Mouse (Mus musculus) layer of hippocampus, adult 8-10 months (tissue): ENCODE measurements around the gene Frmd4a. TPM values are rescaled to one million over a fixed set of nuclear protein-coding genes. Genes with fewer than 3 reads are reported as not detected.
A peak's percentile ranks its signal among the peaks of the same experiment; 100 is the strongest.

ENCODE experiments used
- DNase-seq, 2 experiments: peaks; one replicate each; pipeline ENCODE4 v3.0.0; 2022; ENCODE audit warnings: low spot score in 2 of 2
- total RNA-seq, 4 experiments: library from RNA; stranded (reverse); gene quantifications; 2 replicates each; pipeline ENCODE4 v1.2.4; 2022

Frmd4a gene
- total RNA-seq = 10 to 100 TPM; 64.6 to 84.7 (median 74.6) TPM

DNA sequence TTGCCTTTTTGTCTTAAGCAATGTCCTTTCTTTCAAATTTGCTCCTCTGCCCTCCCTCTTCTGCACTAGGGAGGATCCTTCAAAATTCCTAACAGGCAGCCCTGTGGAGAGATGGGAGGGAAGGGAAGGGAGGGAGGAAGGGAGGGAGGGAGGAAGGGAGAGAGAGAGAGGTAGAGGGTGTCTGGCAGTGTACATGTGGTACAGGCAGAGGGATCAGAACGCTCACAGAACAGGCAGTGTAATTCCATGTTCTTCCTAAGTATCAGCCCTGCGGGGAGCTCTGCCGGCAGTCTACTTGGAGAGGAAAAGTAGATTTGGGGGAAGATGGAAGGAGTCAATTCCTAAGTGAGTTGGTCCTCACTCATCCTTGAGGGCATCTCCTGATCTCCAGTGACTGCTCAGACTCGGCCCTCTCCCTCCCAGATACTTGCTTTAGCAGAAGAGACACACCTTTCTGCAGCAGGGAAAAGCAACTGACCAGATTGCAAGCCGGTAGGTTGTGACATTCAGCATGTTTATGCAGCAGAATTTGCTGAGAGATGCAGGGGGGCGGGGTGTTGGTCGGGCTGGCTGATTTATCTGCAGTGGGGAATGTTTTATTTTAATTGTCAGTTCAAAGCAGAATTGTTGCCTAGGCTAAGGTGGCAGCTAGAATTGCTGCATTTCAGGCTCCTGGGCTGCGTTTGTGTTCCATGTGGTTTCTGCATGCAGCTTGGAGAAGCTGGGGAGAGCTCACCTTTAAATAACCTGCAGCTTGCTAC lies at the start of gene Frmd4a:
Gene Frmd4a (plus strand): TSS at position 190 of the 761 bp plus-strand sequence.
- peak; percentile 21 to 39 for DNase-seq

DNA sequence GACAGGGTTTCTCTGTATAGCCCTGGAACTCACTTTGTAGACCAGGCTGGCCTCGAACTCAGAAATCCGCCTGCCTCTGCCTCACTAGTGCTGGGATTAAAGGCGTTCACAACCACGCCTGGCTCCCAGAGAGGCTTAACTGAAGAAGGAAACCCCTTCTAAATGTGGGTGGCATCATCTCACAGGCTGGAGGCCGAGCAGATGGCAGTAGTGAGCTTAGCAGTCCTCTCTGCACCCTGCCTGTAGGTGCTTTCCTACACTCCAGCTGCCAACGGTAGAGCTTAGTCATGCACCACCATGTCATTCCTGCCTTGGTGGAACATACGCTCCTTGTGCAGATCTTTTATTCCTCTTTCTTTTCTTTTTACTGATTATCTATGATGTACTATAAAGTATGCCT lies 28.6 kb upstream of the Frmd4a start:
- DNase-seq = peak in 1 of 2 experiments; percentile 6

DNA sequence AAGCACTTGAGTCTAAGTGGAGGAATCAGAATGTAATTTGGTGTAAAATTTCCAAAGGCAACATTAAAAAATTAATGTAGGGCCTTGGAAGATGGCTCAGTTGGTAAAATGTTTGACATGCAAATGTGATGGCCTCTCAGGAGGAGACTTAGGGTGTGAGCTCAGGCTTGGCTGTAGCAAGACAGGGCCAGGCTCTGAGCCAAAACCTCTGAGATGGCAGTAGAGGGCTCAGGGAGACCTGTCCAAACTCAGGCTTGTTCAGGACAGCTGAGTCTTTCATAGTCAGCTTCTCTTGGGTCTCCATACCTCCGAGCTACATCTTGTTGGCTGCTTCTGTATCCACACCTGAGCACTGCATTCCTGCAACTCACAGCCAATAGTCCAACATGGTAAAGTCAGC lies 27.1 kb upstream of the Frmd4a start:
- DNase-seq = no peak

DNA sequence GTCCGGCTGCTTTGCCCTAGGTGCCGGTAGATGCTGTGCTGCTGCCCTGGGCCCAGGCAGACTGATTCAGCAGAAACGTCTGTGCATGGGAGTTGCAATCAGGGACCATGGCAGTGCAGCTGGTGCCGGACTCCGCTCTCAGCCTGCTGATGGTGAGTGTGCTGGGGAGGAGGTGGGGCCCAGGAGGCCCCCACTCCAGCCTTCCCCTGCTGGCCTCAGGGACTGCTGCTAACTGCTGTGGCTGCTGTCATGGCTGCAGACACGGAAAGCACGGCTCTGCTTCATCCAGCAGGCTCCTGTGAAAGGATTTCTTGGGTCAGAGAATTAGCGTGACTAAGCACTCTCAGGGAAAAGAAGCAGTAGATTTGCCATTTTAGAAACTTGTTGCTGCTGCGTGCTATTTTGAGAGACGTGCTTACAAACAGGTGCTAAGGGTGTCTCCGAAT lies 937 bp downstream of the Frmd4a start:
- DNase-seq = peak; percentile 48 to 60

DNA sequence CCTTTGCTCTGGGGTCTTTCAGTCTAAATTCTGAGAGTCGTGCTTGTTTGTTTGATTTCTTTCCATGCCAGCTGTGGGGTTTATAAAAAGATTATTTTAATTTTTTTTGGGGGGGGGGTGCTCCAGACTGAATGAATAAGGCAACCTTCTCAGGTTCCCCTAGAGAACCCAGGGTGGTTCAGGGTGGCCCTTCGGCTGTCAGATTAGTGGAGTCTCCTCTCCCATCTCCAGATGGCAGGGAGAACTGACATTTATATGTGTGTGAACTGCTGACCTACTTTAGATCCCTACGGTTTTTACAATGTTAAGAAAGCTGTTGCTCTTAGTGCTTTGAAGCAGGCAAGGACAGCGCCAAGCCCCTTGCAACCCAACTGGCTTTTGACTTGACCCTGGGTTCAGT lies 1.4 kb downstream of the Frmd4a start:
- no peak for DNase-seq

DNA sequence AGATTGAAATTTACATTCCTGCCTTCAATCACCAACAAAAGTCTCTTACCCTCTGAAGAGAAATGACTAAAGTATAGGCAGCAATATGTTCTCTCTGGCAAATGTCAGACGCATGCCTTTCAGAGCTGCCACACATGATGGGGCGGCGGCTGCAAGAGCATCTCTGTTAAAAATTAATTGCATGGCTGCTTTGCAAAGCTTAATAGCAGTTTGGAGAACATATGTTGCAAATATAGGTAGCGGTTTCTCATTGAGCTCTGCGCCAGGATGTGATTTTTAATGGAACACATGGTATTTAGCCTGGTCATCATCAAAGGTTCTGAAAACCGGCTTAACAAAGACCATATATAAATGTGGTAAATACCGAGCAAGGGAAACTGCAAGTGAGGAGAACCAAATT lies 7.4 kb downstream of the Frmd4a start:
- DNase-seq = no peak

DNA sequence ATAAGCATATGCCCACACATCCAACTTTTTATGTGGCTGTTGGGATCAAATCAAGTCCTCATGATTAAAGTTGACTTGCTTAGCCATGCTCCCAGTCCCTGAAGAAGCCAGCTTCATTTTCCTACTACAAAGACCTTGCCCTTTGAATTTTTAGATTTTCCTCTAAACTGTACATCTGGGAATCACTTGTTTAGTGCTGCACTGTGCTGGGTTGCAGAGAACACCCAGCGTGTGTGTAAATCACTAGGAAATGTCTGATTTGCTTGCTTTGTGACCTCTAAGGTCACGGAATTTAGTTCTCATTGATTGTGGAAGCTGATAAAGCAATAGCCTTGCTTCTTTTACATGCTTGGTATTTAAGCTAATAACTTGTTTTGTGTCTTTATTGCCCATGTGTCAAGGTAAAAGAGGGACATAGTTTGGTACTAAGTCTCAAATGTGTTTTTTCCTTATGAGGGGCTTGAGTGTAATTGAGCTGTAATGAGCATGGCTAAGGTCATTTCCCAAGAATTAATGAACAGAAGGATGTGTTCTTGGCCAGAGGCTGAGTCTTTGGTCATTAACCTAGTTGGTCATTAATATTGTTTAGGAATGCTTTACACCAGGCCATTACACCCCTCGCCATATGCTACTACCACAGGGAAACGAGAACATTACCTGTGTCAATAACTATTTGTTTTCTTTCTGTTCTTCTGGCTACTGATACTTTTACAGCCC lies 11.7 kb downstream of the Frmd4a start:
- DNase-seq = no peak

DNA sequence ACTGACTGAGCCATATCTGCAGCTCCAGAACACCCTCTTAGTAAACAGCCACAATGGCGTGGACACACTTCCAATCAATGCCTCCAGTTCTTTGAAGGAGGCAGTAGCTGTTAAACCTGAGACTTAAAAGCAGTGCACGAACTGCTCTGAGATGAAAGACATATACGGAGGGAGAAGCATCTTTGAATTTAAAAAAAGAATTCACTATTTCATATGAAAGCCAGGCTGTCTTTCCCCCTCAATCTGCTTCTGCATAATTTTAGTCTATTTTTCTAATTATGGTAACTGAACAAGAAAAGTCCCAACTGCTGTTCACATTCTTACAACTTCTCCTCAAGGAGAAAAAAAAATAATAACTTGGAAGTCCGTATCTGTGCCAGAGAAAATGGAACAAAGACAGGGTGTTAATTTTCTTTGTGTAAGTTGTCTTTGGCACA lies 18.7 kb downstream of the Frmd4a start:
- no peak for DNase-seq

DNA sequence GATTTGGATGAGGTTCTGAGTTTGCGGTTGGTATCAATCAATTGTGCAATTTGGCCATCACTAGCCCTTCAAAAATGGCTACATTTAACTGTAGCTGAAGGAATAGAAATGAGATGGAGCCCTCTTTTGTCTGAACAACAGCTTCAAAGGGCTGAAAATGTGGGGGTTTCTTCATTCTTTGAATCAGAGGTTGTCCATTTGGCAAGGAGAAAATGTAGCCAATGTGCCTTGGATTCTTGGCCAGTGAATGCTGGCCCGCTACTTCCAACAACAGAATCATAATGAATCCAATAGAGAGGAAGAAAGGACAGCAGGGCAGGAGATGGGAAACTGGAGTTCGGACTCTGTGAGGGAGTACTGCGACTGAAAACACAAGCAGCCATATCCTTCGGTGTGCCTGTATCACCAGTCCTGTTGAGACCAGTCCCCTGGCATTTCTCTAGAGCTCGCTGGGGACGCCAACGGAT lies 19.2 kb downstream of the Frmd4a start:
- DNase-seq = peak; percentile 32 to 59

DNA sequence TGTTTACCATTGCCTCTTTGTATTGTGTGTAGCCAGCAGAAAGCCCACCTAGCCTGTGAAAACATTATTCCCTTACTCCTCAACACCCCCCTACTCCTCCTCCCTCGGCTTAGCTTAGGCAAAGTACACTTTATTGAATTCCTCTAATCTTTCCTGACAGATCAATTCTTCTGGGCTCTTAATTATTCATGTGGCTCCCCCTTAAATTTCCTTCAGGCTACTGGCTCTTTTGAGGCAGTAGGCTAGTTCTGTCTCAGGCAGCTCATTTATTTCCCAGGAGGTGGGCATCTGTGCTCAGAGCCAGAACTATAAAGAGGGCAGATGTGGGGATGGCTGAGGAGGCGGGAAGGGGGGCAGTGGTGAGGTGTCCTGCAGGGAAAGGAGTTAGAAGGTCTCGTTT lies 24.5 kb downstream of the Frmd4a start:
- DNase-seq = no peak

DNA sequence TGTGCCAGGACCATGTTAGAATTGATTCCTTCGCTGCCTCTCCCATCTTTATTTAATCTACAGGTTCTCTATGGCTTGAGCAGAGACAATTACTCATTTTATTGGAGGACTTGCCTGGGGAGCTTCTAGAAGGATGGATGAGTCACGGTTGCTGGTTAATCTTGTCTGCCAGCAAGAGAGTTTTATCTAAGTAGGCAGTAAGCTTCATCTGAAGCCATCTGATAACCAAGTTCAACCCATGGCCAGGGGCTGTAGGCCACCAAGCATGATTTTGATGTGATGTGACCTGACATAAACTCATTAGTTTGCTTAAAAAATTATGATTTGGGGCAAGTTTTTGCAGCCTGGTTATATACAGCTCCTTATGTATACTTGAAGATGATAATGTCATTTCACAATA lies 38.0 kb downstream of the Frmd4a start:
- no peak for DNase-seq

DNA sequence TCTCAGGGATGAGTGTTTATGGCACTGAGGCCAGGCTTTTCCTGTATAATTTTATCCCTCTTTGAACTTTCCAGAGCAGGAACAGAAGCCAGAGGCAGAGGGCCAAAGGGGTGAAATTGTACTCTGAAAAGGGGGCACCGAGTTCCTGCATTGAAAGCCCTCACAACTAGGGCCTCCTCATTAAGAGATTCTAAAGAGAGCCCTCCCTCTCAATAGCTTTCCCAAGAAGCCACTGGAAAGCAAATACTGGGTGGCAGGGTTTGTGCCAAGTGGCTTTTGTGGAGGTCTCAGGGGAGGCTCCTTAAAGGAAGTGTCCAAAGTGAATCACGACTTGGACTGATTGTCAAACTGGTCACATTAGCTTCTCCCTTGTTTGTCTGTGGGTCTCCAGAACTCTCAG lies 43.2 kb downstream of the Frmd4a start:
- peak; percentile 46 to 70 for DNase-seq

DNA sequence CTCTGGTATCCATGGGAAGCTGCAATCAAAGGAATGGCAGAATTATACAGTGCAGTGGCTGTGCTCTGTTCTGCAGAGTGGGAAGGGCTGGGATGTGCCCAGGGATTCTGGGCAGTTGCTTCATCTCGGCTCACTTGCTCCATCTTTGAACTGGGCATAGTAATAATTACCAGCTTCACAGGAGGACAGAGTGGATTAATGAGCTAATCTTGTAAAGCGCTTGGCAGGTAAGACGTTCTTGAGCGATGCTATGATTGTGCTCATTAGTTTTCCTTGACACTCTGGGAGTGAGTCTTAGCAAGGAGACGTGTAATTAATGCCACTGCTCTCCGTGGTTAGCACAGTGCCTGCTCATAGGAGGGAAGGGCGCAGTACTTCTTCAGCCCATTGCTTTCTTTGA lies 54.3 kb downstream of the Frmd4a start:
- no peak for DNase-seq

DNA sequence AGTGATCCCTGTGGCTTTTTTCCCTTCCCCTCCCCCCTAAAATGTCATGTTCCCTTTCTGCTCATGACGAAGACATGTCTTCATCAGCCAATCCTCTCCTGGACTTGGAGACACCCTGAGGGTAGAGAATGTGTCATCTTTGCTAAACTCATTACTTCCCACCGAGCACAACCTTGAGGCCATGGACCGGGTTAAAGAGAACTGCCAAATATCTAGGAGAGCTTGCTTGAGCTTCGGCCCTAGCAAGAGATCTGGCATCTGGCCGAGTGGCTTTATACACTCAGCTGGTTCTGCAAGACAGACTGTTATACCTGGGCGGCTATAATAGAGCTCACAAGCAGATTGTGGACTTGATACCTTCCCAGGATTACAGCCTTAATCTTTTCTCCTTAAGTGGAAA lies 66.4 kb downstream of the Frmd4a start:
- no peak for DNase-seq

DNA sequence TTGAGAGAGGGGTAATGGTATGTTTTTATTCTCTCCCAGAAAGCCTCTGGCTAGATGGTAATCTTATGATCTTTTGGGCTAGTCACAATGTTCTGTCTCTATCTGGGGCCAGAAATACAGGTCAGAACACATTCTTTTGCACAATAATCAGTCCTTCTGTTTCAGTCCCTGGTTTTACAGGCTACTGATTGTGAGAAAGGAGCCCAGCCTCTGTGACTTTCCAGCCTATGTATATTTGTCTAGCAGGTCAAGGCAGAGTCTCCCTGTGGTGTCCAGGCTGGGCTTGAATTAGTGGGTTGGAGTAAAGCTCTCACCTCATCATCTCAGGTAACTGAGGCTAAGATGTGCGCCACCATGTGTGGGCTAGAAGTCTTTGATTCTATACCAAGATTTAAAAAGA lies 80.1 kb downstream of the Frmd4a start:
- no peak for DNase-seq

DNA sequence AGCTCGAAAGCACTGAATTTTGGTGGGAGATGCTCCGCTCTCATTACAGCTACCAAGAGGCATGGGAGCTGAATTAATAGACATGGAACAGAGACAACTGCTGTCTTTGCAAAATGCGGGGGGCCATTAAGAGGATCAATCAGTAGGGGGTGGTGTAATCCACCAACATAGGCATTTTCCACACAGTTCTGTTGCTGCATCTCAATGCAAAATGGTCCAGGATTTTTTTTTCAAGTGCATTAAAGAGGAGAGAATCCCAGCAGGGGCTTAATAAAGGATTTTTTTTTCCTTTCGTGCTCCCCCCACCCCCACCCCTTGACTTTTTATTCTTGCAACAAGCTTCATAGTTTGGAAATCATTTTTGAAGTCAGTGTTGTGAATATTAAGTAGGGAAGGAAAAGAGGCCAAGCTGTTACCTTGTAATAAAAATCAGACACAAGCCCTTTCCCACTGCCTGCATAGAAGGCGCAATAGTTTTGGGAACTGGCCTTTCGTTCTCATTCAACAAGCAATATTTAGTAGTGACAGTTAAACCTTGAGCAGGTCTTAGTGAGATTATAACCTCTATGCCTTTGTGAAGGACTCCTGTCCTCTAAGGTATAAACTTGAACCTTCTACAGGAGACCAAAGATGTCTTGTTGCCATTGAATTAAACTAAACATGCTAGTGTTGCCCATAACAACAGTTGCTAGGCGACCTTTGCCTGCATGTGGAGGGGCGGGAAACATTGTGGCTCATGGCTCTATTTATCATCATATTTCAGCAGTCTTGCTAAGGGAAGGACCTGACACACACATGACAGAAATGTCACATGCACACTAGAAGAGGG lies 81.6 kb downstream of the Frmd4a start:
- peak; percentile 38 to 40 for DNase-seq

DNA sequence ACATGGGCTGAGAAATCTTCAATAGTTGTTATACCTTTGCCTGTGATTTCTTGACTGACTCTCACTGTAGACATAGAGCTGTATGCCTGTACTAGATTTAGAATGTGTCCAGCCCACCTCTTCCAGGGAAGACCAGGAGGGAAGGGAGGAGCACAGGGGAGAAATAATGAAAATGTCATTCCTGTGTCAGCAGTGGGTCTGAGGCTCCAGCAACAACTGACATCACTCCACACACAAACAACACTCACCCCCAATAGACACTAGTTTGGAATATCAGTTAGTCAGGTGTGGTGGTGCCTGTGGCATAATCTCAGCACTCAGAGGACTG lies 82.2 kb downstream of the Frmd4a start:
- no peak for DNase-seq

DNA sequence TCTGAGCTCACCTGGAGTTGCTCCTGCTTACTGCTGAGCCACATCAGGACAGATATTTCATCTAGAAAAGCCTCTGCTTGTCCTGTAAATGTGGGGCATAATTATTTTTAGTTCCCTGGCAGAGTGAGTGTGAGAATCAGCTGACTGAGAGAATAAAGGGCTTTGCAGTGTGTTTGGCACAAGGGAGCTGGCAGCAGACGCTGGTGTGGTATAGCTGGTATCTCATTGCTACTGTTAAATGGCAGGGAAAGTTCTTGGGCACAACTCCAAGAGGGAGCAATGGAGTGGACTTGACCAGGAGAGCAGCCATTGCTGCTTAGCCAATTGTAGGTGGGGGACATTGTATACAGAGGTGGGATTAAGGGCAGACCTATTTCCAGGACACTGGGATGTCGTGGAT lies 83.9 kb downstream of the Frmd4a start:
- peak; percentile 36 to 37 for DNase-seq

DNA sequence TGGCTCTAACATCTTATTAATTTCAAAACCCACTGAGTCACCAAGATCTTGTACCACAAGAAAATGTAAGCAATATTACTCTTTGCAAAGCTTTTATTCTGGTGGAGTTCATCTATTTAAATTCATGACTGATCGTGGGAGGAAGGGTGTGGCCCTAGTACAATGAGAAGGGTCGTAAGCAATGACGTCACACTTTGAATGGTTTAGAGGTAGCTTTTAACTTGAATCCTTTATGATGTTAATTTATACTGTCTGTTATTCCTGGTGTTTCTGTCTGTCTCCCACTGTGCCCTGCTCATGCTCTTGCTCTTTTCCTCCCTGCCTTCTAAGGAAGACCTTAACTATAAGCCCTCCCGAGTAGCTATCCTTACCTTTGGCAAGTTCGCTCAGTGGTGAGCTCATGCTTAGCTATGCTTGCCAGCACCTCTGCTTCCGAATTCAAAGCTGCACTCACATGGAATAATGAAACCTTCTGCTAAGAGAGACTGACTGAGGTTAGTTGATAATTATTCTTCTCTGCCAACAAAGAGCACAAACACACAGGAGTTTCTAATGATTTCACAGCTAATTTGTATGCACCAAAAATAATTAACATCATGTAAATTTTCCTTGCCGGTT lies 95.9 kb downstream of the Frmd4a start:
- DNase-seq = no peak

DNA sequence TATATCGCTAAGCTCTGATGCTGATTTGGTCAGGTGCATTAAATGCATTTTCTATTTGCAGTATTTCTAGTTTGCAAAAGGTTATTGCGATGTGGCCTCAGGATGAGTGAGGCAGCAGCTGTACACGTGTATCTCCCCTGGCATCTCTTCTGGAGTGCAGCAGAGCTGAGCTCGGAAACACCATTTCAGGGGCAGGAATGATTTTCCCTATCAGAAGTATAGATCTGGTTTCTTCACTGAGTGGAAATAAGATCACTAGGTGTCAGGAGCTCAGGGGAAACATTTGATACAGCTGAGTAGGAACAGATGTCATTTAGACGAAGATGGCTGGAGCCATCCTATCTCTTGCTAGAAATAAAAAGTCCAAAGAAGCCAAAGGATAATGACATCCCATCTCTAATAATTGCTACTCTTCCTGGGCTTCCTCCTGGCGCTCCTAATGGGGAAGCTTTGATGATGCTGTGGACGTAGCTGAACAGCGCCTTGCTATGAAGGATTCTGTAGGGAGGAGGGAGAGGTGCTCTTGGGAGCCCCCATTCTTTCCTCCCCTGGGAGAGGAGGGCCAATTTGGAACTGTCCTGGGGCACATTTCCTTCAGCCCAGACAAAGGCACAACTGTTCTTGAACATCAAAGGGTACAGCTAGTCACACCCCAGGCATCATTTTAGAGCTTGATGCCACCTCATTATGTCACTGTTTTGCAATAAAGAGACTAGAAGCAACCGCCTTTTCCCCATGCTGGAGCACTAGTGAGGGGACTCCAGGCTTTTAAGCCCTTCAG lies 102.4 kb downstream of the Frmd4a start:
- no peak for DNase-seq

DNA sequence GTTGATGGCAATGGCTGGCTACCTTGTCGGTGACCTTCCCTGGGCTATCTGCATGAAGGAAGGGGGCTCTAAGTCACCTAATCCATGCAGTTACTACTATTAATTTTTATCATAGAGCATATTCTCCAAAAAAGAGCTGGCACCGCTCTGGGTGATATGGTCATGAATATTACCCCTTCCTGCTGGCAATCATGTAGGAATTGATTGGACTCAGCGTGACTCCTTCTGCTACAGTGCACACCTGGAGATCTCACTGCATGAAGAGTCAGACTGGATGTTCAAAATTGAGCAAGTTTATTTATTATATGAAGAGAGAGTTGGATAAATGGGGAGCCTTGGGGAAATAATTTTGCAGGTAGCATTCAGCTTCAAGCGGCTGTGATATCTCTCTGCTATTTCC lies 113.7 kb downstream of the Frmd4a start:
- DNase-seq = no peak
